Mouse (Mus musculus): ENCODE measurements around the gene Celf3.

The Celf3 gene

GRCm38 (mm10) chr3:94479564-94479963 lies 1.5 kb downstream of the Celf3 start:
- in situ Hi-C loops (cut with MboI, MseI): no loop called here

- in situ Hi-C loops (cut with MboI, MseI): no loop called here
These were observed 2.3 kb downstream of the Celf3 start, which contains the start of gene Riiad1 for GRCm38 (mm10) chr3:94480291-94480884. Gene Riiad1 (minus strand): TSS chr3:94480341.

- in situ Hi-C loops (cut with MboI, MseI): no loop called here
These were observed 3.3 kb downstream of the Celf3 start for GRCm38 (mm10) chr3:94481429-94481828.

GRCm38 (mm10) chr3:94482764-94483385 lies 4.8 kb downstream of the Celf3 start:
- in situ Hi-C loops (cut with MboI, MseI): no loop called here

GRCm38 (mm10) chr3:94483790-94484439 lies 5.8 kb downstream of the Celf3 start:
- in situ Hi-C loops (cut with MboI, MseI): no loop called here

GRCm38 (mm10) chr3:94485922-94486321 lies 7.8 kb downstream of the Celf3 start:
- in situ Hi-C loops (cut with MboI, MseI): no loop called here

GRCm38 (mm10) chr3:94487581-94487980 lies 9.5 kb downstream of the Celf3 start:
- in situ Hi-C loops (cut with MboI, MseI): no loop called here

- in situ Hi-C loops (cut with MboI, MseI): no loop called here
These were observed 19.1 kb downstream of the Celf3 start for GRCm38 (mm10) chr3:94497162-94497561.

GRCm38 (mm10) chr3:94502243-94502642 lies 24.1 kb downstream of the Celf3 start:
- in situ Hi-C loops (cut with MboI, MseI): no loop called here

- in situ Hi-C loops (cut with MboI, MseI): no loop called here
These were observed 28.6 kb downstream of the Celf3 start for GRCm38 (mm10) chr3:94506664-94507063.

GRCm38 (mm10) chr3:94526731-94527130 lies 48.6 kb downstream of the Celf3 start:
- in situ Hi-C loops (cut with MboI, MseI): loop anchor here in 1 of 2 experiments (5.0 kb wide), 1 partner anchor 51 kb away; no protein-coding TSS in a partner anchor

GRCm38 (mm10) chr3:94533968-94534367 lies 55.9 kb downstream of the Celf3 start:
- in situ Hi-C loops (cut with MboI, MseI): loop anchor here (5.0 kb wide), 1 partner anchor 68 kb away; no protein-coding TSS in a partner anchor

GRCm38 (mm10) chr3:94537187-94537586 lies 59.1 kb downstream of the Celf3 start:
- in situ Hi-C loops (cut with MboI, MseI): no loop called here
